Mouse (Mus musculus): ENCODE results near the gene Tmem235. TPM values are rescaled to one million over a fixed set of nuclear protein-coding genes. Genes with fewer than 3 reads are reported as not detected.

Tmem235 gene
- total RNA-seq, 2 experiments from 2014 or later, result not detected

GRCm38 (mm10) chr11:117888853-117889822, 28.6 kb downstream of the Tmem235 start:
- DNase-seq (ENCODE audit: low spot score in 2 of 2), result no peak

- DNase-seq (ENCODE audit: low spot score in 2 of 2), result no peak
Measured at GRCm38 (mm10) chr11:117889887-117890340, 29.4 kb downstream of the Tmem235 start.

GRCm38 (mm10) chr11:117890519-117891282, 30.1 kb downstream of the Tmem235 start:
- no peak for DNase-seq (ENCODE audit: low spot score in 2 of 2)

- DNase-seq (ENCODE audit: low spot score in 2 of 2), result no peak
Measured at GRCm38 (mm10) chr11:117891581-117892175, 31.1 kb downstream of the Tmem235 start.

GRCm38 (mm10) chr11:117892199-117892598, 31.6 kb downstream of the Tmem235 start:
- no peak for DNase-seq (ENCODE audit: low spot score in 2 of 2)

GRCm38 (mm10) chr11:117894676-117895075, 34.1 kb downstream of the Tmem235 start:
- no peak for DNase-seq (ENCODE audit: low spot score in 2 of 2)

GRCm38 (mm10) chr11:117896533-117896932, 36.0 kb downstream of the Tmem235 start:
- DNase-seq (ENCODE audit: low spot score in 2 of 2), result no peak

- no peak for DNase-seq (ENCODE audit: low spot score in 2 of 2)
Measured at GRCm38 (mm10) chr11:117902282-117902681, 41.7 kb downstream of the Tmem235 start.

GRCm38 (mm10) chr11:117904442-117904841, 43.9 kb downstream of the Tmem235 start:
- no peak for DNase-seq (ENCODE audit: low spot score in 2 of 2)

GRCm38 (mm10) chr11:117909337-117909736, 48.8 kb downstream of the Tmem235 start:
- DNase-seq (ENCODE audit: low spot score in 2 of 2), result no peak

GRCm38 (mm10) chr11:117912684-117913352, 52.3 kb downstream of the Tmem235 start:
- peak; percentile 67 to 71 for DNase-seq (ENCODE audit: low spot score in 2 of 2)

- DNase-seq (ENCODE audit: low spot score in 2 of 2), result no peak
Measured at GRCm38 (mm10) chr11:117914531-117914930, 54.0 kb downstream of the Tmem235 start.

Other genes starting within 250 kb of the Tmem235 start
- 10 to 100 TPM; 61.8 to 67.9 TPM for gene Tnrc6c, start 206.5 kb upstream of the Tmem235 start, total RNA-seq (2021)
- 1 to 10 TPM in 1 of 2 experiments, under 1 TPM in 1; 0.88 to 1.6 TPM for gene Tmc8, start 78.7 kb upstream of the Tmem235 start, total RNA-seq (2021)
- gene Tmc6, start 78.6 kb upstream of the Tmem235 start, total RNA-seq (2021), result 1 to 10 TPM; 4.9 to 6.3 TPM
- under 1 TPM in 1 of 2 experiments, not detected in 1; 0.51 TPM for gene 6030468B19Rik, start 63.1 kb upstream of the Tmem235 start, total RNA-seq (2021)
- gene Gm20708, start 51.1 kb upstream of the Tmem235 start, total RNA-seq (2021), result 1 to 10 TPM; 2.8 to 3.2 TPM
- 10 to 100 TPM; 15.2 to 15.4 TPM for gene Syngr2, start 51.1 kb upstream of the Tmem235 start, total RNA-seq (2021)
- 1 to 10 TPM; 4.2 to 4.5 TPM for gene Afmid, start 34.8 kb upstream of the Tmem235 start, total RNA-seq (2021)
- 1 to 10 TPM; 1.6 to 3.3 TPM for gene Tk1, start 34.7 kb upstream of the Tmem235 start, total RNA-seq (2021)
- gene Birc5, start 11.5 kb upstream of the Tmem235 start, total RNA-seq (2021), result 1 to 10 TPM; 2.1 to 3.4 TPM
- 1 to 10 TPM; 3.1 to 3.5 TPM for gene Tha1, start 12.7 kb downstream of the Tmem235 start, total RNA-seq (2021)
- 1 to 10 TPM; 2.1 to 3.2 TPM for gene Socs3, start 109.3 kb downstream of the Tmem235 start, total RNA-seq (2021)
- 10 to 100 TPM; 65.4 to 66.9 TPM for gene Pgs1, start 125.5 kb downstream of the Tmem235 start, total RNA-seq (2021)